ENCODE assay signal across 7 mouse cellular contexts in genomic region chr9:80165690-80166089, GRCm38 (mm10). TPM values are rescaled to one million over a fixed set of nuclear protein-coding genes. Genes with fewer than 3 reads are reported as not detected.
DNase-seq lines count a peak whose midpoint lies in the region; ATAC-seq lines count a peak whose summit lies in the region.

No protein-coding gene starts in this region.

- H3K27ac ChIP-seq in embryonic facial prominence, embryonic 10.5 days (replicated peaks): no peak overlapping the region
- peak overlapping the region; percentile 85 for H3K27ac ChIP-seq in intestine, embryonic 14.5 days (ENCODE audit: low read depth)
- no peak overlapping the region for H3K27ac ChIP-seq in liver, embryonic 16.5 days (ENCODE audit: low read length)

- H3K9ac ChIP-seq in intestine, embryonic 14.5 days (ENCODE audit: low read length): peak overlapping the region; percentile 83
- H3K9ac ChIP-seq in liver, embryonic 16.5 days (ENCODE audit: low read depth, low read length): no peak overlapping the region

- no peaks in the 10 kb centered on the region for H3K9me3 ChIP-seq in embryonic facial prominence, embryonic 10.5 days
- H3K9me3 ChIP-seq in intestine, embryonic 14.5 days (ENCODE audit: control insufficient read depth, low read length): no peaks in the 10 kb centered on the region
- no peaks in the 10 kb centered on the region for H3K9me3 ChIP-seq in liver, embryonic 16.5 days (replicated peaks; ENCODE audit: control insufficient read depth, low read length)

- no peaks in the 10 kb centered on the region for H3K36me3 ChIP-seq in embryonic facial prominence, embryonic 10.5 days (replicated peaks)
- H3K36me3 ChIP-seq in intestine, embryonic 14.5 days (ENCODE audit: control insufficient read depth, insufficient read depth, low read length): no peaks in the 10 kb centered on the region
- H3K36me3 ChIP-seq in liver, embryonic 16.5 days (ENCODE audit: control insufficient read depth, insufficient read depth): no peaks in the 10 kb centered on the region

- intact Hi-C loops in gastrocnemius, postnatal 14 days (cut with DNase I; ENCODE audit: low total_unique reads): no loop called here

- no peak for ATAC-seq in intestine, embryonic 14.5 days (replicated peaks; ENCODE audit: low FRiP score, low TSS enrichment, low read depth)
- no peak for ATAC-seq in liver, embryonic 16.5 days (ENCODE audit: low read depth)

- peaks cover 9% of the 10 kb centered on the region for H3K4me1 ChIP-seq in embryonic facial prominence, embryonic 10.5 days
- H3K4me1 ChIP-seq in intestine, embryonic 14.5 days (replicated peaks; ENCODE audit: control insufficient read depth, insufficient read depth, low read length): peaks cover 8% of the 10 kb centered on the region
- peaks cover 6% of the 10 kb centered on the region for H3K4me1 ChIP-seq in liver, embryonic 16.5 days (ENCODE audit: control insufficient read depth, low read depth, low read length)

- H3K4me2 ChIP-seq in intestine, embryonic 14.5 days (ENCODE audit: low read length): peak overlapping the region; percentile 67
- H3K4me2 ChIP-seq in liver, embryonic 16.5 days (ENCODE audit: low read depth, low read length): peak overlapping the region; percentile 96; the same call in 1 of the 2 replicates

- peaks cover 15% of the 10 kb centered on the region; the same call in 1 of the 2 replicates for H3K27me3 ChIP-seq in embryonic facial prominence, embryonic 10.5 days (replicated peaks; ENCODE audit: low read depth, poor library complexity, severe bottlenecking)
- H3K27me3 ChIP-seq in intestine, embryonic 14.5 days (replicated peaks; ENCODE audit: control insufficient read depth, insufficient read depth, low read length): no peaks in the 10 kb centered on the region
- H3K27me3 ChIP-seq in liver, embryonic 16.5 days (ENCODE audit: control insufficient read depth, insufficient read depth, low read depth, low read length): no peaks in the 10 kb centered on the region; the same call in none of the 2 replicates

- 52% methylated on average over 9 of the region's 9 CpGs for WGBS in embryonic facial prominence, embryonic 10.5 days
- WGBS in intestine, embryonic 14.5 days: 11% methylated on average over 9 of the region's 9 CpGs
- 38% methylated on average over 9 of the region's 9 CpGs for WGBS in liver, embryonic 16.5 days (ENCODE audit: insufficient replicate concordance)

- peak overlapping the region; percentile 79 for H3K4me3 ChIP-seq in embryonic facial prominence, embryonic 10.5 days
- peak overlapping the region; percentile 81 for H3K4me3 ChIP-seq in intestine, embryonic 14.5 days (ENCODE audit: low read depth, low read length)
- peak overlapping the region; percentile 78 for H3K4me3 ChIP-seq in liver, embryonic 16.5 days (ENCODE audit: low read depth, low read length)

- DNase-seq in Muller cell, postnatal 12 days (ENCODE audit: inconsistent ontology term): peak; percentile 30
- no peak for DNase-seq in embryonic facial prominence, embryonic 10.5 days (ENCODE audit: low spot score)
- DNase-seq in intestine, embryonic 14.5 days (ENCODE audit: low spot score): peak; percentile 65
- DNase-seq in right cerebral cortex, postnatal 10 days (ENCODE audit: low spot score in 2 of 2): no peak
- DNase-seq in gastrocnemius, postnatal 14 days: no peak
- no peak for DNase-seq in urinary bladder, adult 18-20 months (ENCODE audit: low spot score in 2 of 2)

RNA-seq across cellular contexts. Expression of gene Myo6, which starts 0.9 kb away (rescaled TPM):
- polyA plus RNA-seq in embryonic facial prominence, embryonic 10.5 days (2016; fragmentation: Nextera tagmentation; extraction: Ambion mirVana): 8.2 and 10.7 TPM in 2 replicates
- 63.8 and 71.0 TPM in 2 replicates for polyA plus RNA-seq in intestine, embryonic 14.5 days (2014; fragmentation: Nextera tagmentation; extraction: Ambion mirVana)
- polyA plus RNA-seq in liver, embryonic 16.5 days (2015; fragmentation: Nextera tagmentation; extraction: Ambion mirVana): 3.5 and 3.9 TPM in 2 replicates
- 10 to 100 TPM in 1 of 2 experiments, 1 to 10 TPM in 1; 9.0 to 10.3 TPM for total RNA-seq in gastrocnemius, postnatal 14 days (2021)

Comparison
In these comparisons a context has a peak if more than half of its experiments do, and no peak if none do; other contexts are left out.
1. DNase-seq: peak in Muller cell, postnatal 12 days (single experiment) and intestine, embryonic 14.5 days (single experiment); none in embryonic facial prominence, embryonic 10.5 days (single experiment), right cerebral cortex, postnatal 10 days (0 of 2), gastrocnemius, postnatal 14 days (single experiment) and urinary bladder, adult 18-20 months (0 of 2).
2. Peak in every context shown above with its lines, with median percentiles within 50 percentile points of each other: H3K4me3 ChIP-seq.